Mouse (Mus musculus) activated CD4-positive, CD25-positive, alpha-beta regulatory T cell, adult 4 months (primary cell): ENCODE data around the gene Thrsp. TPM values are rescaled to one million over a fixed set of nuclear protein-coding genes. Genes with fewer than 3 reads are reported as not detected.

Experiments
- ATAC-seq: one replicate; pipeline ENCODE4 v1.8.0; 2017
- polyA plus RNA-seq, 2 experiments: library from polyadenylated mRNA; unstranded; fragments of 100-300 nt; shearing (Covaris generic); gene quantifications; one replicate each; pipeline ENCODE4 v1.2.1; 2017

Gene Thrsp
- polyA plus RNA-seq, 2 experiments from 2014 or later, result not detected

DNA sequence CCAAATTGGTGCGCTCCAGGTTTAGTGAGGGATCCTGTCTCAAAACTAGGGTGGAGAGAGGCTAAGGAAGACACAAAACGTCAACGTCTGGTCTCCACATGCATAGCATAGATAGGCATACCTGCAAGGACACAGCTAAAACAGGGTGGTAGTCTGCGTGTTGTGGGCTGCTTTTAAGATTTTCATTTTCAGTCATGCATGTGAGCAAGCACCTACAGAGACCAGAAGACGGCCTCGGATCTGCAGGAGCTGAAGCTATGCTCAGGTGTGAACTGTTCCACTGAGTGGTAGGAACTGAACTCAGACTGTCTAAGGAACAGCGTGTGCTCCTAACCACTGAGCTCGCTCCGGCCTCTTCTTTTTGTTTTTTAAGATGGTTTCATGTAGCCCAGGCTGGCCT, 42.4 kb downstream of the Thrsp start:
- ATAC-seq, result no peak

DNA sequence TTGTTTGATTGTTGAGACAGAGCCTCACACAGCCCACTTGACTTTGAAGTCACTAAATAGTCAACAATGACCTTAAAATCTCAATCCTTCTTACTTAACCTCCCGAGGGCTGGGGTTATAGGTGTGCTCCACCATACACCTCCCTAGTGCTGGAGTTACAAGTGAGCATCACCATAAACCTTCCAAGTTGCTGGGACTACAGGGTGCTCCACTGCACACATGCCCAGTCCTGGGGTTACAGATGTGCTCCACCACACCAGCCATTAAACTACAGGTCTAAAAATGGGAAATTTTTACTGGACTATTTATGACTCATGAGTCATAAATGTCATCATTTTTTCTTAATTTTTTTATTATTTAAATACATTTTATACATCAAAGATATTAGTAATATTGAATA, 51.6 kb downstream of the Thrsp start:
- ATAC-seq, result no peak

Other genes starting within 250 kb of the Thrsp start
- 1 to 10 TPM; 1.0 to 1.5 TPM for gene Usp35, start 85.7 kb downstream of the Thrsp start, polyA plus RNA-seq
- under 1 TPM; 0.25 to 0.66 TPM for gene Kctd21, start 85.4 kb downstream of the Thrsp start, polyA plus RNA-seq
- 10 to 100 TPM; 16.4 to 22.7 TPM for gene Alg8, start 46.1 kb downstream of the Thrsp start, polyA plus RNA-seq
- 100 to 1,000 TPM; 212 to 215 TPM for gene Ndufc2, start 17.7 kb downstream of the Thrsp start, polyA plus RNA-seq
- 1 to 10 TPM in 1 of 2 experiments, under 1 TPM in 1; 0.66 to 1.1 TPM for gene Kctd14, start 33.6 kb upstream of the Thrsp start, polyA plus RNA-seq
- gene Ints4, start 63.2 kb upstream of the Thrsp start, polyA plus RNA-seq, result 10 to 100 TPM; 37.5 to 45.5 TPM
- gene Aamdc, start 161.8 kb upstream of the Thrsp start, polyA plus RNA-seq, result 10 to 100 TPM; 42.2 to 46.9 TPM
- 10 to 100 TPM; 27.1 to 27.3 TPM for gene Rsf1, start 162.2 kb upstream of the Thrsp start, polyA plus RNA-seq